Mouse (Mus musculus) megakaryocyte, embryonic 14.5 days (primary cell): ENCODE results near the gene Hspb8.

ENCODE experiments used
- FLI1 ChIP-seq: IDR thresholded peaks from 2 replicates; pipeline ENCODE4 v1.6.1; 2012; ENCODE audit warnings: low read length, inconsistent platforms, mixed read lengths
- GATA1 ChIP-seq: IDR thresholded peaks from 3 replicates; pipeline ENCODE4 v1.6.1; 2012; ENCODE audit warnings: mixed read lengths, low read length, inconsistent platforms, borderline replicate concordance

DNA sequence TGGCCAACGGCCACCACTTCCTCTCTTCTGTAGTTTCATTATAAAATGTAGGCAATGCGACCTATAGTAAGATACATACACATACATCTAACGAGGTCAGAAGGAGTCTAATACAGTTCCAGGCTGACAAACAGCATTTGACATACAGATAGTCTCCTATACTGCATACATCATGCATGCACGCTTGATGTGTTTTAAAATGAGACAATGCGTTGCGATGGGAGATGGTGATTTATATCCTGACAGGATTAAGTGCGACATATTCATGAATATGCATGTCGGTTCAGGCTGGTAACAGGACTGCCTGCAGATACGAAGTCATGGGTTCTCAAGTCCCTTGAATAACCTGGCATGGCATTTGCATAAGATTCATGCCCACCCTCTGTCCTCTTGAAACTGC lies 54.7 kb downstream of the Hspb8 start:
- TF ChIP-seq GATA1 (no peak), FLI1 (no peak)
